Mouse (Mus musculus): ENCODE data around the gene Gtf2ird2. TPM values are rescaled to one million over a fixed set of nuclear protein-coding genes. Genes with fewer than 3 reads are reported as not detected.
A peak's percentile ranks its signal among the peaks of the same experiment; 100 is the strongest.

The Gtf2ird2 gene
- polyA plus RNA-seq (2015; fragmentation: Nextera tagmentation; extraction: Ambion mirVana), result 5.1 and 6.3 TPM in 2 replicates

- peak within 1 kb of the TSS; percentile 91 for H3K27ac ChIP-seq
- H3K9me3 ChIP-seq (replicated peaks), result no peaks in the 10 kb centered on the region
- no peaks in the 10 kb centered on the region for H3K36me3 ChIP-seq
- H3K9ac ChIP-seq, result peak within 1 kb of the TSS; percentile 77
- H3K4me1 ChIP-seq (replicated peaks), result peaks cover 17% of the 10 kb centered on the region
- ATAC-seq (replicated peaks; ENCODE audit: insufficient number of reproducible peaks, insufficient read depth, low FRiP score, low read depth), result peak; percentile 95
- WGBS, result under 1% methylated on average over 92 of the region's 92 CpGs
- H3K27me3 ChIP-seq, result no peaks in the 10 kb centered on the region
- H3K4me3 ChIP-seq, result peak within 1 kb of the TSS; percentile 68
- H3K4me2 ChIP-seq, result peak within 1 kb of the TSS; percentile 81
These were observed at the start of gene Gtf2ird2 for GRCm38 (mm10) chr5:134183880-134184808. Gene Gtf2ird2 (plus strand): TSS chr5:134184019.

GRCm38 (mm10) chr5:134136022-134136421 lies 47.8 kb upstream of the Gtf2ird2 start:
- WGBS, result 95% methylated on average over 12 of the region's 12 CpGs
- Histone ChIP-seq H3K9ac (no peak overlapping the region), H3K9me3 (replicated peaks) (no peaks in the 10 kb centered on the region), H3K4me1 (replicated peaks) (no peaks in the 10 kb centered on the region), H3K4me3 (no peak overlapping the region), H3K27me3 (no peaks in the 10 kb centered on the region), H3K4me2 (no peak overlapping the region), H3K36me3 (peaks cover 5% of the 10 kb centered on the region; the same call in 1 of the 2 replicates), H3K27ac (no peak overlapping the region)
- ATAC-seq (replicated peaks; ENCODE audit: insufficient number of reproducible peaks, insufficient read depth, low FRiP score, low read depth), result no peak

GRCm38 (mm10) chr5:134137933-134138332 lies 45.9 kb upstream of the Gtf2ird2 start:
- Histone ChIP-seq H3K4me3 (no peak overlapping the region), H3K27ac (no peak overlapping the region), H3K36me3 (peaks cover 5% of the 10 kb centered on the region; the same call in 1 of the 2 replicates), H3K27me3 (no peaks in the 10 kb centered on the region), H3K9ac (no peak overlapping the region), H3K4me1 (replicated peaks) (no peaks in the 10 kb centered on the region), H3K4me2 (no peak overlapping the region), H3K9me3 (replicated peaks) (no peaks in the 10 kb centered on the region)
- ATAC-seq (replicated peaks; ENCODE audit: insufficient number of reproducible peaks, insufficient read depth, low FRiP score, low read depth), result no peak
- WGBS, result 76% methylated on average over 5 of the region's 5 CpGs

- Histone ChIP-seq H3K27me3 (no peaks in the 10 kb centered on the region), H3K27ac (no peak overlapping the region), H3K9ac (no peak overlapping the region), H3K9me3 (replicated peaks) (no peaks in the 10 kb centered on the region), H3K4me1 (replicated peaks) (no peaks in the 10 kb centered on the region), H3K4me2 (no peak overlapping the region), H3K36me3 (peaks cover 2% of the 10 kb centered on the region; the same call in 1 of the 2 replicates), H3K4me3 (no peak overlapping the region)
- 81% methylated on average over 6 of the region's 6 CpGs for WGBS
- no peak for ATAC-seq (replicated peaks; ENCODE audit: insufficient number of reproducible peaks, insufficient read depth, low FRiP score, low read depth)
These were observed 44.4 kb upstream of the Gtf2ird2 start for GRCm38 (mm10) chr5:134139429-134139828.

GRCm38 (mm10) chr5:134141236-134141635 lies 42.6 kb upstream of the Gtf2ird2 start:
- Histone ChIP-seq H3K4me3 (no peak overlapping the region), H3K9ac (no peak overlapping the region), H3K27ac (no peak overlapping the region), H3K4me2 (no peak overlapping the region), H3K4me1 (replicated peaks) (no peaks in the 10 kb centered on the region), H3K36me3 (peaks cover 2% of the 10 kb centered on the region; the same call in 1 of the 2 replicates), H3K27me3 (no peaks in the 10 kb centered on the region), H3K9me3 (replicated peaks) (no peaks in the 10 kb centered on the region)
- 59% methylated on average over 7 of the region's 7 CpGs for WGBS
- no peak for ATAC-seq (replicated peaks; ENCODE audit: insufficient number of reproducible peaks, insufficient read depth, low FRiP score, low read depth)

GRCm38 (mm10) chr5:134142381-134142780 lies 41.4 kb upstream of the Gtf2ird2 start:
- ATAC-seq (replicated peaks; ENCODE audit: insufficient number of reproducible peaks, insufficient read depth, low FRiP score, low read depth), result no peak
- H3K4me3 ChIP-seq, result no peak overlapping the region
- H3K4me2 ChIP-seq, result no peak overlapping the region
- no peak overlapping the region for H3K9ac ChIP-seq
- H3K9me3 ChIP-seq (replicated peaks), result no peaks in the 10 kb centered on the region
- H3K27ac ChIP-seq, result no peak overlapping the region
- peaks cover 2% of the 10 kb centered on the region; the same call in 1 of the 2 replicates for H3K36me3 ChIP-seq
- no peaks in the 10 kb centered on the region for H3K27me3 ChIP-seq
- 73% methylated on average over 11 of the region's 11 CpGs for WGBS
- H3K4me1 ChIP-seq (replicated peaks), result 0 out of 2 replicates have a peak, but pooled peaks cover 4% of the 10 kb centered on the region

GRCm38 (mm10) chr5:134144986-134145385 lies 38.8 kb upstream of the Gtf2ird2 start:
- no peak overlapping the region for H3K9ac ChIP-seq
- H3K4me2 ChIP-seq, result no peak overlapping the region
- 93% methylated on average over 8 of the region's 8 CpGs for WGBS
- H3K36me3 ChIP-seq, result peaks cover 8% of the 10 kb centered on the region
- H3K27me3 ChIP-seq, result no peaks in the 10 kb centered on the region
- 0 out of 2 replicates have a peak, but pooled peaks cover 6% of the 10 kb centered on the region for H3K4me1 ChIP-seq (replicated peaks)
- no peak overlapping the region for H3K4me3 ChIP-seq
- H3K27ac ChIP-seq, result no peak overlapping the region
- no peaks in the 10 kb centered on the region for H3K9me3 ChIP-seq (replicated peaks)
- ATAC-seq (replicated peaks; ENCODE audit: insufficient number of reproducible peaks, insufficient read depth, low FRiP score, low read depth), result no peak

GRCm38 (mm10) chr5:134147194-134147753 lies 36.5 kb upstream of the Gtf2ird2 start:
- 0 out of 2 replicates have a peak, but pooled peaks cover 6% of the 10 kb centered on the region for H3K4me1 ChIP-seq (replicated peaks)
- H3K4me3 ChIP-seq, result no peak overlapping the region
- H3K36me3 ChIP-seq, result peaks cover 26% of the 10 kb centered on the region
- no peak for ATAC-seq (replicated peaks; ENCODE audit: insufficient number of reproducible peaks, insufficient read depth, low FRiP score, low read depth)
- H3K27ac ChIP-seq, result peak overlapping the region; percentile 44
- no peak overlapping the region for H3K9ac ChIP-seq
- H3K27me3 ChIP-seq, result no peaks in the 10 kb centered on the region
- H3K9me3 ChIP-seq (replicated peaks), result no peaks in the 10 kb centered on the region
- H3K4me2 ChIP-seq, result no peak overlapping the region
- WGBS, result 57% methylated on average over 10 of the region's 10 CpGs

- ATAC-seq (replicated peaks; ENCODE audit: insufficient number of reproducible peaks, insufficient read depth, low FRiP score, low read depth), result no peak
- H3K4me2 ChIP-seq, result no peak overlapping the region
- 77% methylated on average over 4 of the region's 4 CpGs for WGBS
- H3K9ac ChIP-seq, result no peak overlapping the region
- peaks cover 29% of the 10 kb centered on the region for H3K36me3 ChIP-seq
- no peaks in the 10 kb centered on the region for H3K27me3 ChIP-seq
- no peak overlapping the region for H3K4me3 ChIP-seq
- H3K27ac ChIP-seq, result peak overlapping the region; percentile 44; the same call in 1 of the 2 replicates
- H3K4me1 ChIP-seq (replicated peaks), result 0 out of 2 replicates have a peak, but pooled peaks cover 6% of the 10 kb centered on the region
- H3K9me3 ChIP-seq (replicated peaks), result no peaks in the 10 kb centered on the region
These were observed 35.7 kb upstream of the Gtf2ird2 start for GRCm38 (mm10) chr5:134148153-134148552.

- Histone ChIP-seq H3K4me3 (no peak overlapping the region), H3K9ac (no peak overlapping the region), H3K4me2 (no peak overlapping the region), H3K27me3 (no peaks in the 10 kb centered on the region), H3K4me1 (replicated peaks) (0 out of 2 replicates have a peak, but pooled peaks cover 9% of the 10 kb centered on the region), H3K27ac (no peak overlapping the region), H3K9me3 (replicated peaks) (no peaks in the 10 kb centered on the region), H3K36me3 (peaks cover 44% of the 10 kb centered on the region)
- 87% methylated on average over 11 of the region's 11 CpGs for WGBS
- ATAC-seq (replicated peaks; ENCODE audit: insufficient number of reproducible peaks, insufficient read depth, low FRiP score, low read depth), result no peak
These were observed 31.9 kb upstream of the Gtf2ird2 start for GRCm38 (mm10) chr5:134151895-134152294.

- H3K27me3 ChIP-seq, result no peaks in the 10 kb centered on the region
- 68% methylated on average over 7 of the region's 7 CpGs for WGBS
- H3K9ac ChIP-seq, result no peak overlapping the region
- H3K4me2 ChIP-seq, result no peak overlapping the region
- H3K4me3 ChIP-seq, result no peak overlapping the region
- H3K9me3 ChIP-seq (replicated peaks), result no peaks in the 10 kb centered on the region
- no peak overlapping the region for H3K27ac ChIP-seq
- ATAC-seq (replicated peaks; ENCODE audit: insufficient number of reproducible peaks, insufficient read depth, low FRiP score, low read depth), result no peak
- H3K4me1 ChIP-seq (replicated peaks), result 0 out of 2 replicates have a peak, but pooled peaks cover 3% of the 10 kb centered on the region
- H3K36me3 ChIP-seq, result peaks cover 52% of the 10 kb centered on the region
These were observed 27.8 kb upstream of the Gtf2ird2 start for GRCm38 (mm10) chr5:134155916-134156466.

All from heart, embryonic 15.5 days (tissue).